Mouse (Mus musculus): Measurements from ENCODE around the gene Zswim8.

- TF ChIP-seq HCFC1 (IDR thresholded peaks at IDR 0.05; ENCODE audit: borderline replicate concordance, insufficient read depth, low read length) (no peak), CHD2 (IDR thresholded peaks at IDR 0.05; ENCODE audit: low read depth, low read length) (no peak)
Observed at GRCm38 (mm10) chr14:20719767-20720166, 12.4 kb downstream of the Zswim8 start.

Data from ES-E14 (cell line).